Mouse (Mus musculus): Measurements from ENCODE around the gene Il18. TPM values are rescaled to one million over a fixed set of nuclear protein-coding genes. Genes with fewer than 3 reads are reported as not detected.
A peak's percentile ranks its signal among the peaks of the same experiment; 100 is the strongest.

The Il18 gene
- polyA plus RNA-seq, 1 experiment from 2014 or later: 19.8 TPM

- ATAC-seq (ENCODE audit: low read depth): no peak
- WGBS: 76% methylated on average over 10 of the region's 10 CpGs
These were observed 36.4 kb downstream of the Il18 start for GRCm38 (mm10) chr9:50590856-50591518.

GRCm38 (mm10) chr9:50592955-50593354 is 38.3 kb downstream of the Il18 start:
- no peak for ATAC-seq (ENCODE audit: low read depth)
- WGBS: 92% methylated on average over 9 of the region's 9 CpGs
- H3K36me3 ChIP-seq (ENCODE audit: control insufficient read depth, insufficient read depth, low read length): peaks cover 30% of the 10 kb centered on the region
- no peaks in the 10 kb centered on the region for H3K4me1 ChIP-seq (ENCODE audit: control insufficient read depth, insufficient read depth, low read length)
- no peaks in the 10 kb centered on the region for H3K27me3 ChIP-seq (ENCODE audit: control insufficient read depth, insufficient read depth, low read length)
- no peak overlapping the region for H3K4me2 ChIP-seq (ENCODE audit: low read depth, low read length)
- no peaks in the 10 kb centered on the region for H3K9me3 ChIP-seq (ENCODE audit: control insufficient read depth, low read length)
- no peak overlapping the region for H3K27ac ChIP-seq (ENCODE audit: low read depth, low read length)
- no peak overlapping the region for H3K4me3 ChIP-seq (ENCODE audit: low read depth, low read length)
- H3K9ac ChIP-seq (replicated peaks; ENCODE audit: low read depth, low read length): no peak overlapping the region

More at GRCm38 (mm10) chr9:50590856-50591518, 36.4 kb downstream of the Il18 start:
- H3K9me3 ChIP-seq (ENCODE audit: control insufficient read depth, low read length): no peaks in the 10 kb centered on the region
- peaks cover 11% of the 10 kb centered on the region for H3K36me3 ChIP-seq (ENCODE audit: control insufficient read depth, insufficient read depth, low read length)
- no peak overlapping the region for H3K27ac ChIP-seq (ENCODE audit: low read depth, low read length)
- H3K27me3 ChIP-seq (ENCODE audit: control insufficient read depth, insufficient read depth, low read length): no peaks in the 10 kb centered on the region
- H3K4me3 ChIP-seq (ENCODE audit: low read depth, low read length): no peak overlapping the region
- no peak overlapping the region for H3K4me2 ChIP-seq (ENCODE audit: low read depth, low read length)
- no peaks in the 10 kb centered on the region for H3K4me1 ChIP-seq (ENCODE audit: control insufficient read depth, insufficient read depth, low read length)
- no peak overlapping the region for H3K9ac ChIP-seq (replicated peaks; ENCODE audit: low read depth, low read length)

GRCm38 (mm10) chr9:50593544-50593943 is 38.9 kb downstream of the Il18 start:
- H3K27ac ChIP-seq (ENCODE audit: low read depth, low read length): no peak overlapping the region
- H3K36me3 ChIP-seq (ENCODE audit: control insufficient read depth, insufficient read depth, low read length): peaks cover 36% of the 10 kb centered on the region

GRCm38 (mm10) chr9:50594794-50595417 is 40.3 kb downstream of the Il18 start:
- Histone ChIP-seq H3K9ac (replicated peaks; ENCODE audit: low read depth, low read length) (no peak overlapping the region), H3K36me3 (ENCODE audit: control insufficient read depth, insufficient read depth, low read length) (peaks cover 49% of the 10 kb centered on the region), H3K9me3 (ENCODE audit: control insufficient read depth, low read length) (no peaks in the 10 kb centered on the region), H3K27me3 (ENCODE audit: control insufficient read depth, insufficient read depth, low read length) (no peaks in the 10 kb centered on the region), H3K27ac (ENCODE audit: low read depth, low read length) (no peak overlapping the region), H3K4me2 (ENCODE audit: low read depth, low read length) (no peak overlapping the region), H3K4me1 (ENCODE audit: control insufficient read depth, insufficient read depth, low read length) (no peaks in the 10 kb centered on the region), H3K4me3 (ENCODE audit: low read depth, low read length) (no peak overlapping the region)
- no peak for ATAC-seq (ENCODE audit: low read depth)
- WGBS: 80% methylated on average over 12 of the region's 12 CpGs

More at GRCm38 (mm10) chr9:50593544-50593943, 38.9 kb downstream of the Il18 start:
- H3K9ac ChIP-seq (replicated peaks; ENCODE audit: low read depth, low read length): no peak overlapping the region
- no peaks in the 10 kb centered on the region for H3K4me1 ChIP-seq (ENCODE audit: control insufficient read depth, insufficient read depth, low read length)
- ATAC-seq (ENCODE audit: low read depth): no peak
- 77% methylated on average over 3 of the region's 3 CpGs for WGBS
- H3K4me3 ChIP-seq (ENCODE audit: low read depth, low read length): no peak overlapping the region
- H3K9me3 ChIP-seq (ENCODE audit: control insufficient read depth, low read length): no peaks in the 10 kb centered on the region
- no peaks in the 10 kb centered on the region for H3K27me3 ChIP-seq (ENCODE audit: control insufficient read depth, insufficient read depth, low read length)
- no peak overlapping the region for H3K4me2 ChIP-seq (ENCODE audit: low read depth, low read length)

- H3K4me1 ChIP-seq (ENCODE audit: control insufficient read depth, insufficient read depth, low read length): peaks cover under 1% of the 10 kb centered on the region
- no peak overlapping the region for H3K9ac ChIP-seq (replicated peaks; ENCODE audit: low read depth, low read length)
- peaks cover 55% of the 10 kb centered on the region for H3K36me3 ChIP-seq (ENCODE audit: control insufficient read depth, insufficient read depth, low read length)
- no peak overlapping the region for H3K4me2 ChIP-seq (ENCODE audit: low read depth, low read length)
- no peak for ATAC-seq (ENCODE audit: low read depth)
- no peaks in the 10 kb centered on the region for H3K27me3 ChIP-seq (ENCODE audit: control insufficient read depth, insufficient read depth, low read length)
- no peaks in the 10 kb centered on the region for H3K9me3 ChIP-seq (ENCODE audit: control insufficient read depth, low read length)
- no peak overlapping the region for H3K27ac ChIP-seq (ENCODE audit: low read depth, low read length)
- no peak overlapping the region for H3K4me3 ChIP-seq (ENCODE audit: low read depth, low read length)
- WGBS: 98% methylated on average over 8 of the region's 8 CpGs
These were observed 42.3 kb downstream of the Il18 start for GRCm38 (mm10) chr9:50596973-50597372.

GRCm38 (mm10) chr9:50601536-50601935 is 46.9 kb downstream of the Il18 start:
- no peak for ATAC-seq (ENCODE audit: low read depth)
- peaks cover 44% of the 10 kb centered on the region for H3K36me3 ChIP-seq (ENCODE audit: control insufficient read depth, insufficient read depth, low read length)
- H3K27me3 ChIP-seq (ENCODE audit: control insufficient read depth, insufficient read depth, low read length): no peaks in the 10 kb centered on the region
- H3K4me1 ChIP-seq (ENCODE audit: control insufficient read depth, insufficient read depth, low read length): peaks cover 18% of the 10 kb centered on the region
- WGBS: 76% methylated on average over 6 of the region's 6 CpGs
- H3K9me3 ChIP-seq (ENCODE audit: control insufficient read depth, low read length): no peaks in the 10 kb centered on the region
- H3K4me2 ChIP-seq (ENCODE audit: low read depth, low read length): no peak overlapping the region
- no peak overlapping the region for H3K27ac ChIP-seq (ENCODE audit: low read depth, low read length)
- no peak overlapping the region for H3K4me3 ChIP-seq (ENCODE audit: low read depth, low read length)
- no peak overlapping the region for H3K9ac ChIP-seq (replicated peaks; ENCODE audit: low read depth, low read length)

- Histone ChIP-seq H3K9ac (replicated peaks; ENCODE audit: low read depth, low read length) (no peak overlapping the region; the same call in 1 of the 2 replicates), H3K27me3 (ENCODE audit: control insufficient read depth, insufficient read depth, low read length) (no peaks in the 10 kb centered on the region), H3K4me3 (ENCODE audit: low read depth, low read length) (peak overlapping the region; percentile 86; the same call in 1 of the 2 replicates), H3K4me2 (ENCODE audit: low read depth, low read length) (peak overlapping the region; percentile 93), H3K36me3 (ENCODE audit: control insufficient read depth, insufficient read depth, low read length) (peaks cover 39% of the 10 kb centered on the region), H3K4me1 (ENCODE audit: control insufficient read depth, insufficient read depth, low read length) (peaks cover 18% of the 10 kb centered on the region), H3K27ac (ENCODE audit: low read depth, low read length) (no peak overlapping the region), H3K9me3 (ENCODE audit: control insufficient read depth, low read length) (no peaks in the 10 kb centered on the region)
- ATAC-seq (ENCODE audit: low read depth): no peak
- WGBS: 89% methylated on average over 7 of the region's 7 CpGs
These were observed 47.6 kb downstream of the Il18 start for GRCm38 (mm10) chr9:50602055-50602845.

- under 1% methylated on average over 48 of the region's 48 CpGs for WGBS
- H3K4me1 ChIP-seq (ENCODE audit: control insufficient read depth, insufficient read depth, low read length): peaks cover 18% of the 10 kb centered on the region
- peak within 1 kb of the TSS; percentile 93 for H3K4me2 ChIP-seq (ENCODE audit: low read depth, low read length)
These were observed 48.8 kb downstream of the Il18 start, which contains the start of the genes Sdhd and Timm8b for GRCm38 (mm10) chr9:50603189-50603997. TSS of gene Sdhd (minus strand) at chr9:50603812. TSS of gene Timm8b (plus strand) at chr9:50603910.

More at GRCm38 (mm10) chr9:50603189-50603997, 48.8 kb downstream of the Il18 start, which contains the start of the genes Sdhd and Timm8b:
- peak within 1 kb of the TSS; percentile 64 for H3K9ac ChIP-seq (replicated peaks; ENCODE audit: low read depth, low read length)
- no peaks in the 10 kb centered on the region for H3K27me3 ChIP-seq (ENCODE audit: control insufficient read depth, insufficient read depth, low read length)
- peak within 1 kb of the TSS; percentile 86 for H3K4me3 ChIP-seq (ENCODE audit: low read depth, low read length)
- peak within 1 kb of the TSS; percentile 75 for H3K27ac ChIP-seq (ENCODE audit: low read depth, low read length)
- H3K9me3 ChIP-seq (ENCODE audit: control insufficient read depth, low read length): no peaks in the 10 kb centered on the region
- peak; percentile 98 for ATAC-seq (ENCODE audit: low read depth)
- peaks cover 30% of the 10 kb centered on the region for H3K36me3 ChIP-seq (ENCODE audit: control insufficient read depth, insufficient read depth, low read length)
